Mouse (Mus musculus): ENCODE measurements around the gene Nrap. TPM values are rescaled to one million over a fixed set of nuclear protein-coding genes. Genes with fewer than 3 reads are reported as not detected.

Nrap gene
- total and polyA plus RNA-seq, 3 experiments: 0.08 to 0.11 TPM; not detected in 1

DNA sequence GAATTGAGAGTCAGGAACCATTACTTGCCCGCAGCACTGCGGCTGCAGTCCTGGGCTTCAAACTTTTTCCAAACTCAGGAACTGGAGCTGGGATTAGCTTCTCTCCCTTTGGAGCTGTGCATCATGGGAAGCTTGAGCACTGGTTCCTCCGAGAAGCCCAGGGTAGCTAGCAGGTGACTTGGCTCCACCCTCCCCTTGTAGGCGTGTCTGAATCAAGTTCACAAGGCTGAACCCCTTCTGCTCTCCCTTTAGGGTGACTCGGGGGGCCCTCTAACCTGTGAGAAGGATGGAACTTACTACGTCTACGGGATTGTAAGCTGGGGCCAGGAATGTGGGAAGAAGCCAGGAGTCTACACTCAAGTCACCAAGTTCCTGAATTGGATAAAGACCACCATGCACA, 70.6 kb downstream of the Nrap start:
- Histone ChIP-seq H3K9ac (ENCODE audit: control insufficient read depth, low read depth, low read length, poor library complexity, severe bottlenecking) (no peak overlapping the region), H3K9me3 (replicated peaks; ENCODE audit: insufficient read depth, low read length) (no peaks in the 10 kb centered on the region), H3K36me3 (ENCODE audit: control insufficient read depth in 1 of 2, insufficient read depth in 2 of 2, low read length in 2 of 2) (no peaks in the 10 kb centered on the region), H3K27me3 (ENCODE audit: control insufficient read depth in 1 of 2, insufficient read depth in 2 of 2, low read length in 2 of 2) (no peaks in the 10 kb centered on the region; a peak in 1 of 4 replicates), H3K27ac (ENCODE audit: control insufficient read depth, low read depth, low read length) (no peak overlapping the region), H3K4me3 (ENCODE audit: control insufficient read depth in 1 of 2, insufficient read depth in 1 of 2, low read depth in 2 of 2, low read length in 2 of 2) (no peak overlapping the region), H3K79me2 (ENCODE audit: control insufficient read depth, insufficient read depth, low read length, poor library complexity) (no peaks in the 10 kb centered on the region), H3K4me1 (ENCODE audit: control insufficient read depth in 1 of 2, insufficient read depth in 2 of 2, low read length in 2 of 2) (no peaks in the 10 kb centered on the region)
- DNase-seq (ENCODE audit: low read depth, low spot score): no peak
- TF ChIP-seq USF1 (IDR thresholded peaks at IDR 0.05; ENCODE audit: low read depth, low read length) (no peak), CTCF (IDR thresholded peaks at IDR 0.05 in 2 of 3, conservative IDR thresholded peaks at IDR 0.05 in 1 of 3; ENCODE audit: control insufficient read depth in 1 of 3, insufficient read depth in 1 of 3, low read depth in 2 of 3, low read length in 3 of 3, poor library complexity in 1 of 3, severe bottlenecking in 1 of 3) (no peak), MAFK (IDR thresholded peaks at IDR 0.05; ENCODE audit: borderline replicate concordance, low read depth, low read length) (no peak), ETS1 (IDR thresholded peaks at IDR 0.05; ENCODE audit: low read depth, low read length) (no peak), TBP (IDR thresholded peaks at IDR 0.05; ENCODE audit: low read depth, low read length) (no peak), POLR2AphosphoS5 (IDR thresholded peaks at IDR 0.05; ENCODE audit: borderline replicate concordance, low read depth, low read length) (no peak), MEF2A (IDR thresholded peaks at IDR 0.05; ENCODE audit: extremely low read depth, insufficient replicate concordance, low read depth, low read length, poor library complexity, severe bottlenecking) (no peak), NRF1 (IDR thresholded peaks at IDR 0.05; ENCODE audit: insufficient read depth, low read depth, low read length, poor library complexity, severe bottlenecking) (no peak)

DNA sequence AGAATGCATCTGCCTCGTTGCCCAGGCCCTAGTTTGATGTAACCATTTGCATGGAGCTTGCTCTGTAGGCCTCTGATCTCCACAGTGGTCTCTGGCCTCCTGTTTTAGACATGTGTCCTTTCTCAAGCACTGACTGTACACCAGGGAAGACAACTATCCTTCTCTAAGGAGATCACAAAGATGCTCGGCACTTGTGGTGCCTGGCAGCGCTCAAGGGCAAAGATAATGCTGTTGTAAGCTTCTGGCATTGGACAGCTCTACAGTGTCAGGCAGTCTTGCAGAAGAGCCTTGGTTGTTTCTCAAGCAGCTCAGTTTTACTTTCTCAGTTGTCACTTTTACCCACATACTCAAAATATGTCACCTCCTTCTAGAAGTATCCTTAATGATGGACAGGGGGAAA, 73.3 kb downstream of the Nrap start:
- Histone ChIP-seq H3K79me2 (ENCODE audit: control insufficient read depth, insufficient read depth, low read length, poor library complexity) (no peaks in the 10 kb centered on the region), H3K9me3 (replicated peaks; ENCODE audit: insufficient read depth, low read length) (no peaks in the 10 kb centered on the region), H3K4me3 (ENCODE audit: control insufficient read depth in 1 of 2, insufficient read depth in 1 of 2, low read depth in 2 of 2, low read length in 2 of 2) (no peak overlapping the region), H3K4me1 (ENCODE audit: control insufficient read depth in 1 of 2, insufficient read depth in 2 of 2, low read length in 2 of 2) (no peaks in the 10 kb centered on the region), H3K27ac (ENCODE audit: control insufficient read depth, low read depth, low read length) (no peak overlapping the region), H3K9ac (ENCODE audit: control insufficient read depth, low read depth, low read length, poor library complexity, severe bottlenecking) (no peak overlapping the region), H3K36me3 (ENCODE audit: control insufficient read depth in 1 of 2, insufficient read depth in 2 of 2, low read length in 2 of 2) (no peaks in the 10 kb centered on the region), H3K27me3 (ENCODE audit: control insufficient read depth in 1 of 2, insufficient read depth in 2 of 2, low read length in 2 of 2) (no peaks in the 10 kb centered on the region; a peak in 1 of 4 replicates)
- no peak for DNase-seq (ENCODE audit: low read depth, low spot score)
- TF ChIP-seq NRF1 (IDR thresholded peaks at IDR 0.05; ENCODE audit: insufficient read depth, low read depth, low read length, poor library complexity, severe bottlenecking) (no peak), RCOR1 (IDR thresholded peaks at IDR 0.05; ENCODE audit: low read depth, low read length) (no peak), MYC (IDR thresholded peaks at IDR 0.05; ENCODE audit: low read depth, low read length) (no peak), ZMIZ1 (IDR thresholded peaks at IDR 0.05; ENCODE audit: low read depth, low read length) (no peak), USF2 (IDR thresholded peaks at IDR 0.05; ENCODE audit: borderline replicate concordance in 1 of 2, insufficient read depth in 1 of 2, low read depth in 1 of 2, low read length in 2 of 2) (no peak), POLR2A (IDR thresholded peaks at IDR 0.05; ENCODE audit: control insufficient read depth in 1 of 2, insufficient read depth in 1 of 2, low read depth in 1 of 2, low read length in 2 of 2, poor library complexity in 1 of 2) (no peak), ZNF384 (IDR thresholded peaks at IDR 0.05; ENCODE audit: low read depth, low read length) (no peak)
